Mouse (Mus musculus): ENCODE measurements around the gene Fam178b. TPM values are rescaled to one million over a fixed set of nuclear protein-coding genes. Genes with fewer than 3 reads are reported as not detected.
A peak's percentile ranks its signal among the peaks of the same experiment; 100 is the strongest.

Gene Fam178b
- polyA plus RNA-seq, 1 experiment from 2014 or later = not detected

- no peak for ATAC-seq (replicated peaks; ENCODE audit: insufficient number of reproducible peaks, low FRiP score, low TSS enrichment, low read depth)
- Histone ChIP-seq H3K36me3 (replicated peaks; ENCODE audit: control insufficient read depth, insufficient read depth, low read depth, low read length) (no peaks in the 10 kb centered on the region), H3K4me2 (ENCODE audit: low read depth, low read length) (no peak overlapping the region), H3K27ac (replicated peaks; ENCODE audit: low read depth, low read length) (no peak overlapping the region), H3K9ac (replicated peaks; ENCODE audit: low read length) (no peak overlapping the region), H3K27me3 (ENCODE audit: control insufficient read depth, insufficient read depth, low read length) (no peaks in the 10 kb centered on the region), H3K4me1 (ENCODE audit: control insufficient read depth, insufficient read depth, low read length) (no peaks in the 10 kb centered on the region), H3K4me3 (ENCODE audit: low read depth, low read length) (no peak overlapping the region), H3K9me3 (replicated peaks; ENCODE audit: control insufficient read depth, low read length) (no peaks in the 10 kb centered on the region)
- WGBS = 87% methylated on average over 5 of the region's 5 CpGs
- DNase-seq (ENCODE audit: low spot score) = no peak
These were observed 27.9 kb downstream of the Fam178b start for GRCm38 (mm10) chr1:36655039-36655438.

DNA sequence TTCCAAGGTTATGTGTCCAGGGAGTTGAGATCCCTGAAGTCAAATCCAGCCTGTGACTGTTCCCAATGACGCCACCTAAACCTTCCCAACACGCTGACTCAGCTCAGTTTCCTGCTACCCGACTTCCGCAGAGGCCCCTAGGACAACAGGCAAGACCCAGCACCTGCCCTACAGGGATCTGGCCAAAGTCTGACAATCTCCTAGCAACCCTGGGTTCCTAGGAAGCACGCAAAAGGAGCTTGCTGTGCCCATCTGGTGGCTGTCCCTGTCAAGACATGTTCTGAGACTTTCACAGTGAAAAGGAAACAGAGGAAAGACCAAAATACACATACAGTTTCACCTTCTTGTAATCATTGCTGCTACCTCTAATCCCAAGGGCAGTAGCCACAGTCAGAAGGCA, 35.4 kb downstream of the Fam178b start:
- H3K4me3 ChIP-seq (ENCODE audit: low read depth, low read length) = no peak overlapping the region
- WGBS = 67% methylated on average over 5 of the region's 5 CpGs
- ATAC-seq (replicated peaks; ENCODE audit: insufficient number of reproducible peaks, low FRiP score, low TSS enrichment, low read depth) (no peak), DNase-seq (ENCODE audit: low spot score) (no peak)
- no peaks in the 10 kb centered on the region for H3K27me3 ChIP-seq (ENCODE audit: control insufficient read depth, insufficient read depth, low read length)
- no peak overlapping the region for H3K4me2 ChIP-seq (ENCODE audit: low read depth, low read length)
- H3K9me3 ChIP-seq (replicated peaks; ENCODE audit: control insufficient read depth, low read length) = no peaks in the 10 kb centered on the region
- H3K4me1 ChIP-seq (ENCODE audit: control insufficient read depth, insufficient read depth, low read length) = no peaks in the 10 kb centered on the region
- no peak overlapping the region for H3K9ac ChIP-seq (replicated peaks; ENCODE audit: low read length)
- no peak overlapping the region for H3K27ac ChIP-seq (replicated peaks; ENCODE audit: low read depth, low read length)
- no peaks in the 10 kb centered on the region for H3K36me3 ChIP-seq (replicated peaks; ENCODE audit: control insufficient read depth, insufficient read depth, low read depth, low read length)

DNA sequence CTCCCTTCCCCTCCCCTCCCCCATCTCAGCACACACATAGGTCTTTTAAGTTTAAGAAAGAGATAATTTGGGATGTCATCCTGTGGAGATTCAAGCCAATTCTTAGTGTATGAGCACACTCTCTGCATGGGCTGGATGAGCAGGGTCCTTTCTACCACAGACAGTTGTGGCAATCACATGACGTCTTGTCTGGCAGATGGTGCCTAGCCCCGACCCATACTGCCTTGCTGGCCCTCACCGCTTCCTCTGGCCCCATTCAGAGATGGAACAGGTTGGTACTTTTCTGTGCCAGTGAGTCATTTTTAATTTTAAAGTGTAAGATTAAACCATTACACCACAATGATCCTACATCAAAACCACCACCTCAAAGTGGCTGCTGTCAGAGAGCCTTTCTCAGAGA, 36.7 kb downstream of the Fam178b start:
- no peak overlapping the region for H3K27ac ChIP-seq (replicated peaks; ENCODE audit: low read depth, low read length)
- H3K4me1 ChIP-seq (ENCODE audit: control insufficient read depth, insufficient read depth, low read length) = no peaks in the 10 kb centered on the region
- no peaks in the 10 kb centered on the region for H3K36me3 ChIP-seq (replicated peaks; ENCODE audit: control insufficient read depth, insufficient read depth, low read depth, low read length)
- ATAC-seq (replicated peaks; ENCODE audit: insufficient number of reproducible peaks, low FRiP score, low TSS enrichment, low read depth) (no peak), DNase-seq (ENCODE audit: low spot score) (no peak)
- no peak overlapping the region for H3K4me2 ChIP-seq (ENCODE audit: low read depth, low read length)
- H3K4me3 ChIP-seq (ENCODE audit: low read depth, low read length) = no peak overlapping the region
- no peak overlapping the region for H3K9ac ChIP-seq (replicated peaks; ENCODE audit: low read length)
- no peaks in the 10 kb centered on the region for H3K27me3 ChIP-seq (ENCODE audit: control insufficient read depth, insufficient read depth, low read length)
- WGBS = 49% methylated on average over 3 of the region's 3 CpGs
- H3K9me3 ChIP-seq (replicated peaks; ENCODE audit: control insufficient read depth, low read length) = no peaks in the 10 kb centered on the region

DNA sequence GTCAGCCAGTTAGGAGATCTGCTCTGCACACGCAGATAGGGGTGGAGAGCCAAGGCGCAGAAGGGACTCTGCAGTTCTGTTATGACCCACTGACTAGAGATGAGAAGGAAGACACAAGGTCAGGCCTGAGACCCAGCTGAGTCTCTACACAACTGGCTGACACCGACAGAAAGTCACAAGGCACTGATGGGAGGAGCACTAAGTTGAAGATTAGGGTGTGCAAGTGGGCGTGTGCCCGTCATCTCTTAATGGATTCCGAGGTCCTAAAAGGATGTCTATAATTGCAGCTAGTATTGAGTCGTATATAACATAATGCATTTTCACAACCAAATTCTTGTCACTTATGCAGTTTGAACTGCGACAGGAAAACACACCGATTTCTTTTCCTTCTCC, 38.4 kb downstream of the Fam178b start:
- WGBS = 87% methylated on average over 9 of the region's 9 CpGs
- H3K27ac ChIP-seq (replicated peaks; ENCODE audit: low read depth, low read length) = no peak overlapping the region
- no peak overlapping the region for H3K9ac ChIP-seq (replicated peaks; ENCODE audit: low read length)
- no peaks in the 10 kb centered on the region for H3K4me1 ChIP-seq (ENCODE audit: control insufficient read depth, insufficient read depth, low read length)
- no peak overlapping the region for H3K4me3 ChIP-seq (ENCODE audit: low read depth, low read length)
- DNase-seq (ENCODE audit: low spot score) (no peak), ATAC-seq (replicated peaks; ENCODE audit: insufficient number of reproducible peaks, low FRiP score, low TSS enrichment, low read depth) (no peak)
- H3K4me2 ChIP-seq (ENCODE audit: low read depth, low read length) = no peak overlapping the region
- H3K27me3 ChIP-seq (ENCODE audit: control insufficient read depth, insufficient read depth, low read length) = no peaks in the 10 kb centered on the region
- no peaks in the 10 kb centered on the region for H3K36me3 ChIP-seq (replicated peaks; ENCODE audit: control insufficient read depth, insufficient read depth, low read depth, low read length)
- H3K9me3 ChIP-seq (replicated peaks; ENCODE audit: control insufficient read depth, low read length) = no peaks in the 10 kb centered on the region

DNA sequence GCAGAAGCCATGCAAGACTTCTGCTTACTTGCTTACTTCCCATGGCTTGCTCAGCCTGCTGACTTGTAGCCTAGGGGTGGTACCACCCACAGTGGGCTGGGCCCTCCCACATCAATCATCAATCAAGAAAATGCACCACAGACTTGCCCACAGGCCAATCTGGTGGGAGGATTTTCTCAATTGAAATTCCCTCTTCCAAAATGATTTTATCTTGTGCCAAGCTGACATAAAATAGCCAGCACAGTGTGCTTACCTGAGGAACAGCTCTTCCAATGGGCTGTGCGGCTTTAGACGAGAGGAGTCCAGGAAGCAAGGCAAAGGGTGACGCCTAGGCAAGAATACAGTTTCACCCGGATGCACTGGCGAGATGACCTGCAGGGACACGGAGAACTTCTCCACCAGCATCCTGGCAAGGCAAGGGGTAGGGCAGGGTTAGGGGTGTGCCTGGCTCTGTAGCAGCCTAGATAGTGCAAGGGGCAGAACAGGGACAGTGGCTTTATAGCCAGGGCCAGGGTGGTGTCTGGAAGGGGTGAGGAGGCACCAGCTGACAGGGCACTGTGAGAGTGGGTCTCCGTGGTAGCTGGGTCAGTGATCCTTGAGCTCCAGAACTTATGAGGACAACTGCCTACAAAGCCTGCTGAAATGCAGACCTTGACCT, 38.9 kb downstream of the Fam178b start:
- H3K9me3 ChIP-seq (replicated peaks; ENCODE audit: control insufficient read depth, low read length) = no peaks in the 10 kb centered on the region
- no peaks in the 10 kb centered on the region for H3K4me1 ChIP-seq (ENCODE audit: control insufficient read depth, insufficient read depth, low read length)
- no peak overlapping the region for H3K27ac ChIP-seq (replicated peaks; ENCODE audit: low read depth, low read length)
- H3K27me3 ChIP-seq (ENCODE audit: control insufficient read depth, insufficient read depth, low read length) = no peaks in the 10 kb centered on the region
- no peak overlapping the region for H3K4me2 ChIP-seq (ENCODE audit: low read depth, low read length)
- no peak overlapping the region for H3K4me3 ChIP-seq (ENCODE audit: low read depth, low read length)
- no peak for ATAC-seq (replicated peaks; ENCODE audit: insufficient number of reproducible peaks, low FRiP score, low TSS enrichment, low read depth)
- no peak overlapping the region for H3K9ac ChIP-seq (replicated peaks; ENCODE audit: low read length)
- DNase-seq (ENCODE audit: low spot score) = no peak
- 86% methylated on average over 7 of the region's 7 CpGs for WGBS
- no peaks in the 10 kb centered on the region for H3K36me3 ChIP-seq (replicated peaks; ENCODE audit: control insufficient read depth, insufficient read depth, low read depth, low read length)

GRCm38 (mm10) chr1:36635826-36636485, 47.0 kb downstream of the Fam178b start:
- Histone ChIP-seq H3K4me2 (ENCODE audit: low read depth, low read length) (no peak overlapping the region), H3K4me1 (ENCODE audit: control insufficient read depth, insufficient read depth, low read length) (no peaks in the 10 kb centered on the region), H3K9me3 (replicated peaks; ENCODE audit: control insufficient read depth, low read length) (no peaks in the 10 kb centered on the region), H3K27me3 (ENCODE audit: control insufficient read depth, insufficient read depth, low read length) (no peaks in the 10 kb centered on the region), H3K4me3 (ENCODE audit: low read depth, low read length) (no peak overlapping the region), H3K27ac (replicated peaks; ENCODE audit: low read depth, low read length) (no peak overlapping the region), H3K36me3 (replicated peaks; ENCODE audit: control insufficient read depth, insufficient read depth, low read depth, low read length) (no peaks in the 10 kb centered on the region), H3K9ac (replicated peaks; ENCODE audit: low read length) (no peak overlapping the region)
- no peak for ATAC-seq (replicated peaks; ENCODE audit: insufficient number of reproducible peaks, low FRiP score, low TSS enrichment, low read depth)
- 69% methylated on average over 2 of the region's 2 CpGs for WGBS
- no peak for DNase-seq (ENCODE audit: low spot score)

GRCm38 (mm10) chr1:36634940-36635339, 48.0 kb downstream of the Fam178b start:
- peak; percentile 84 for DNase-seq (ENCODE audit: low spot score)
- no peaks in the 10 kb centered on the region for H3K27me3 ChIP-seq (ENCODE audit: control insufficient read depth, insufficient read depth, low read length)
- H3K9ac ChIP-seq (replicated peaks; ENCODE audit: low read length) = no peak overlapping the region
- H3K9me3 ChIP-seq (replicated peaks; ENCODE audit: control insufficient read depth, low read length) = no peaks in the 10 kb centered on the region
- H3K4me2 ChIP-seq (ENCODE audit: low read depth, low read length) = no peak overlapping the region
- no peaks in the 10 kb centered on the region for H3K4me1 ChIP-seq (ENCODE audit: control insufficient read depth, insufficient read depth, low read length)
- WGBS = 13% methylated on average over 5 of the region's 5 CpGs
- H3K27ac ChIP-seq (replicated peaks; ENCODE audit: low read depth, low read length) = no peak overlapping the region
- no peaks in the 10 kb centered on the region for H3K36me3 ChIP-seq (replicated peaks; ENCODE audit: control insufficient read depth, insufficient read depth, low read depth, low read length)
- no peak overlapping the region for H3K4me3 ChIP-seq (ENCODE audit: low read depth, low read length)
- peak; percentile 82 for ATAC-seq (replicated peaks; ENCODE audit: insufficient number of reproducible peaks, low FRiP score, low TSS enrichment, low read depth)

DNA sequence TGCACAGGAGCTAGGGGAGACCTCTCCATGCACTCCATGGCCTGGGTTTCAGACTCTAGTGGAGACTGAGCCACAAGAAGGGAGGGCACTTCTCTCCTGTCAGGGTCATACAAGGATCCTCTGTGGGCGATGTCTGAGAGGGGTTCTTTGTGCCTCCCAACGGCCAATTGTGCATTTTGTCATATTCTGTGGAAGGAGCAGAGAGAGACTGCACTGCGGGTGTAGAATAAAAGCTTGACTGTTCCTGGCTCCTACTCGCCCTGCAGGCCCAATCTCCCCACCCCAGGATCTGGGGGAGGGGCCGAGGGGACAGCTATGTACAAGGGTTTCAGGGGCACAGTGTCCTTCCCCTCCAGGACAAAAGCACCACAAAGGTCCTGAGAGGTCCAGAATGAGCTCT, 49.1 kb downstream of the Fam178b start:
- no peak overlapping the region for H3K27ac ChIP-seq (replicated peaks; ENCODE audit: low read depth, low read length)

More for the DNA sequence above, 49.1 kb downstream of the Fam178b start:
- Histone ChIP-seq H3K9ac (replicated peaks; ENCODE audit: low read length) (no peak overlapping the region), H3K4me2 (ENCODE audit: low read depth, low read length) (no peak overlapping the region), H3K4me3 (ENCODE audit: low read depth, low read length) (no peak overlapping the region), H3K9me3 (replicated peaks; ENCODE audit: control insufficient read depth, low read length) (no peaks in the 10 kb centered on the region), H3K4me1 (ENCODE audit: control insufficient read depth, insufficient read depth, low read length) (no peaks in the 10 kb centered on the region), H3K27me3 (ENCODE audit: control insufficient read depth, insufficient read depth, low read length) (no peaks in the 10 kb centered on the region), H3K36me3 (replicated peaks; ENCODE audit: control insufficient read depth, insufficient read depth, low read depth, low read length) (no peaks in the 10 kb centered on the region)
- ATAC-seq (replicated peaks; ENCODE audit: insufficient number of reproducible peaks, low FRiP score, low TSS enrichment, low read depth) (no peak; the same call in 1 of the 2 replicates), DNase-seq (ENCODE audit: low spot score) (no peak)
- 40% methylated on average over 5 of the region's 5 CpGs for WGBS
